Mouse (Mus musculus) gastrocnemius, adult 18-20 months (tissue): ENCODE data around the gene Trpm5. TPM values are rescaled to one million over a fixed set of nuclear protein-coding genes. Genes with fewer than 3 reads are reported as not detected.

Experiments used
- DNase-seq: peaks from one replicate; pipeline ENCODE4 v3.0.0; 2021; ENCODE audit warnings: low spot score
- long read RNA-seq, 2 experiments: library from polyadenylated mRNA; stranded (forward); transcript quantifications; one replicate each; pipeline ENCODE4 v2.0.0; 2021
- total RNA-seq, 2 experiments: library from RNA; stranded (reverse); gene quantifications; 2 replicates each; pipeline ENCODE4 v1.2.3; 2021

Gene Trpm5
- not detected for total RNA-seq
- long read RNA-seq, experiment 1, partial matches to known transcripts, result 0 of 1 reads
- long read RNA-seq, experiment 1, other reads (novel, unspliced or antisense), result 1 of 1 reads
- long read RNA-seq, experiment 2, result 0 reads

GRCm38 (mm10) chr7:143094592-143095553 is at the start of gene Trpm5:
Trpm5 (minus strand) TSS chr7:143094642.
- peak; percentile 72 for DNase-seq

- no peak for DNase-seq
Observed at GRCm38 (mm10) chr7:143142680-143143079, 48.2 kb upstream of the Trpm5 start.

- no peak for DNase-seq
Observed at GRCm38 (mm10) chr7:143139932-143140331, 45.5 kb upstream of the Trpm5 start.

- peak; percentile 71 for DNase-seq
Observed at GRCm38 (mm10) chr7:143138789-143139188, 44.3 kb upstream of the Trpm5 start.

GRCm38 (mm10) chr7:143136561-143136960 is 42.1 kb upstream of the Trpm5 start:
- DNase-seq, result no peak

- DNase-seq, result no peak
Observed at GRCm38 (mm10) chr7:143136125-143136524, 41.7 kb upstream of the Trpm5 start.

- no peak for DNase-seq
Observed at GRCm38 (mm10) chr7:143132815-143133214, 38.4 kb upstream of the Trpm5 start.

- DNase-seq, result no peak
Observed at GRCm38 (mm10) chr7:143124902-143125301, 30.5 kb upstream of the Trpm5 start.

GRCm38 (mm10) chr7:143123876-143124669 is 29.6 kb upstream of the Trpm5 start:
- peak; percentile 81 for DNase-seq

- DNase-seq, result no peak
Observed at GRCm38 (mm10) chr7:143122191-143122590, 27.7 kb upstream of the Trpm5 start.

- DNase-seq, result no peak
Observed at GRCm38 (mm10) chr7:143119826-143120225, 25.4 kb upstream of the Trpm5 start.

- DNase-seq, result no peak
Observed at GRCm38 (mm10) chr7:143119407-143119806, 25.0 kb upstream of the Trpm5 start.

- no peak for DNase-seq
Observed at GRCm38 (mm10) chr7:143116521-143116920, 22.1 kb upstream of the Trpm5 start.

GRCm38 (mm10) chr7:143114773-143115172 is 20.3 kb upstream of the Trpm5 start:
- DNase-seq, result no peak

- DNase-seq, result no peak
Observed at GRCm38 (mm10) chr7:143112395-143112794, 18.0 kb upstream of the Trpm5 start.

GRCm38 (mm10) chr7:143111719-143112118 is 17.3 kb upstream of the Trpm5 start:
- no peak for DNase-seq

GRCm38 (mm10) chr7:143110803-143111202 is 16.4 kb upstream of the Trpm5 start:
- no peak for DNase-seq

- no peak for DNase-seq
Observed at GRCm38 (mm10) chr7:143109696-143110095, 15.3 kb upstream of the Trpm5 start.

GRCm38 (mm10) chr7:143108996-143109660 is 14.7 kb upstream of the Trpm5 start:
- no peak for DNase-seq

- DNase-seq, result no peak
Observed at GRCm38 (mm10) chr7:143108200-143108599, 13.8 kb upstream of the Trpm5 start.

- no peak for DNase-seq
Observed at GRCm38 (mm10) chr7:143106672-143107465, 12.4 kb upstream of the Trpm5 start.
